Mouse (Mus musculus) liver, embryonic 14.5 days (tissue): Measurements from ENCODE around the gene Senp2. TPM values are rescaled to one million over a fixed set of nuclear protein-coding genes. Genes with fewer than 3 reads are reported as not detected.

Experiments
- ATAC-seq: fragments of 200-750 bp; cut with Nextera tagmentation; 2 replicates; pipeline ENCODE4 v1.8.0; 2017; ENCODE audit warnings: moderate number of reproducible peaks, mild to moderate bottlenecking, moderate library complexity; ENCODE audit not compliant: insufficient read depth
- DNase-seq, 3 experiments: peaks; one replicate each; pipeline ENCODE4 v3.0.0-alpha.2; 2012 to 2013; ENCODE audit warnings: low read depth in 3 of 3, low spot score in 3 of 3
- H3K27ac ChIP-seq: fragments of 300-500 bp; sonication (generic); 2 replicates; pipeline ENCODE4 v1.5.1; 2014; ENCODE audit warnings: moderate library complexity, mild to moderate bottlenecking, control low read depth, inconsistent platforms
- H3K27me3 ChIP-seq: fragments of 300-500 bp; sonication (generic); 2 replicates; pipeline ENCODE4 v1.6.1; 2014; ENCODE audit warnings: mild to moderate bottlenecking, low read length, moderate library complexity; ENCODE audit not compliant: control insufficient read depth, insufficient read depth
- H3K36me3 ChIP-seq: fragments of 300-500 bp; sonication (generic); replicated peaks from 2 replicates; pipeline ENCODE4 v1.6.1; 2014; ENCODE audit warnings: low read depth; ENCODE audit not compliant: control insufficient read depth, insufficient read depth
- H3K4me1 ChIP-seq, 2 experiments: fragments of 200-500 bp in 1 of 2; fragments of 300-500 bp in 1 of 2; sonication (generic) in 1 of 2; replicated peaks; 2 replicates each; pipeline ENCODE4 v1.6.1; 2012 to 2014; ENCODE audit warnings: antibody characterized with exemption in 1 of 2, inconsistent platforms in 1 of 2, low read length in 1 of 2; ENCODE audit not compliant: control insufficient read depth in 2 of 2, insufficient read depth in 2 of 2
- H3K4me2 ChIP-seq: fragments of 300-500 bp; sonication (generic); 2 replicates; pipeline ENCODE4 v1.6.1; 2014; ENCODE audit warnings: low read depth, mild to moderate bottlenecking, control low read depth, moderate library complexity
- H3K4me3 ChIP-seq, 2 experiments: fragments of 200-500 bp in 1 of 2; fragments of 300-500 bp in 1 of 2; sonication (generic) in 1 of 2; 2 replicates each; pipeline ENCODE4 v1.5.1; 2012 to 2014; ENCODE audit warnings: low read depth in 2 of 2, low read length in 2 of 2, mild to moderate bottlenecking in 2 of 2, control low read depth in 1 of 2, inconsistent platforms in 1 of 2, moderate library complexity in 1 of 2; ENCODE audit not compliant: insufficient read depth in 1 of 2
- H3K9ac ChIP-seq: fragments of 300-500 bp; sonication (generic); replicated peaks from 2 replicates; pipeline ENCODE4 v1.6.1; 2014; ENCODE audit warnings: mild to moderate bottlenecking, control low read depth, moderate library complexity
- H3K9me3 ChIP-seq: fragments of 300-500 bp; sonication (generic); 2 replicates; pipeline ENCODE4 v1.6.1; 2016; ENCODE audit warnings: low read length, mixed read lengths; ENCODE audit not compliant: control insufficient read depth
- CTCF ChIP-seq: IDR thresholded peaks from 2 replicates; pipeline ENCODE4 v1.5.1; 2016; ENCODE audit warnings: antibody characterized with exemption, low read depth, control low read depth
- EP300 ChIP-seq: IDR thresholded peaks from 2 replicates; pipeline ENCODE4 v1.6.1; 2016; ENCODE audit warnings: antibody characterized with exemption, low read depth
- WGBS: fragments of 180-500 bp; shearing (Covaris S2); extraction: QIAGEN DNeasy Blood & Tissue Kit; methylation state at CpG from one replicate; pipeline ENCODE4 v1.1.7; 2014; ENCODE audit not compliant: insufficient replicate concordance; 5-methylcytosine and 5-hydroxymethylcytosine counted together
- polyA plus RNA-seq, 2 experiments: library from polyadenylated mRNA; depleted of rRNA in 1 of 2; stranded (reverse) in 1 of 2; unstranded in 1 of 2; fragments of >200 nt; fragmentation: Nextera tagmentation in 1 of 2; extraction: Ambion mirVana in 1 of 2; gene quantifications; 2 replicates each; pipeline versions ENCODE4 v1.2.1 to v1.2.3; 2012 to 2014

Gene Senp2
- polyA plus RNA-seq, 2 experiments = 20.0 to 37.2 TPM

DNA sequence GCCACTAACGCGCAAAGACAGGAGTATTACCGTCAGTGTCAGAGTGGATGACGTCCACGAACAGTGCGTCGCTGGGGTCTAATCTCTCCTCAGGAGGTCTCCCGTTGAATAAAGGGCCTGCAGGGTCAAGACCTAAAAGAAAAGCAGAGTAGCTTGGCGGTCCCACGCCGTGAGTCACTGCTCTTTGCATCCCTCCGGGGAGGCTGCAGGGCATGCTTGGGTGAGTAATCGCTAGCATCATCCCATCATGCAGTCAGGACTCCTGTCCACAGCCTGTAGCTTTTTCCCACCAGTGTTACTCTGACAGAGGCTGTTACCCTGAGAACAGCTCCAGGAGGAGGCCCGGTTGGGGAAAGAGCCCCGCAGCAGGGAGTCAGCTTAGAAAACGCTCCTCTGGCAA, 33.1 kb upstream of the Senp2 start:
- Histone ChIP-seq H3K27me3 (peaks cover 11% of the 10 kb centered on the region), H3K9ac (no peak overlapping the region), H3K4me1 (no peaks in the 10 kb centered on the region), H3K36me3 (no peaks in the 10 kb centered on the region), H3K4me2 (no peak overlapping the region), H3K9me3 (no peaks in the 10 kb centered on the region), H3K4me3 (no peak overlapping the region), H3K27ac (no peak overlapping the region)
- TF ChIP-seq EP300 = no peak
- TF ChIP-seq CTCF = no peak
- DNase-seq (no peak), ATAC-seq (no peak)
- WGBS = 11% methylated on average over 16 of the region's 16 CpGs

DNA sequence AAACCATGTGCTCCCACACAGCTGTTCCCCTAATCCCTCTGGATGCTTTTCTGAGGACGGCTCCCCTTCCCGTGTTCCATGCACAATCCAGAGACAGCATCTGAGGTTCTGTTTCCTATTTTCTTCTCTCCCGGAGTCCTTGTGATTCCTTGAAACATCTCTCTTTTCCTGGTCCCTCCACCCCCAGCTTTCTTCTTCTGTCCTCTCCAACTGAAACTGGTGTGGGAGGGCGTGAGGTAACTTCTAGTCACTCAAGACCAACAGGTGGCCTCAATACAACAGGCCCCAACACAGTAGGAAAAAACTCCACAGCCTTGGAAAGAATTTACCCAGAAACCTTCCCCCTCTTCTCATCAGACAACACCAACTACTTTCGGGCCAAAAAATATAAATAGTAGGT, 31.9 kb upstream of the Senp2 start:
- no peak for TF ChIP-seq EP300
- no peak for TF ChIP-seq CTCF
- Histone ChIP-seq H3K4me2 (no peak overlapping the region), H3K4me3 (no peak overlapping the region), H3K27ac (no peak overlapping the region), H3K27me3 (peaks cover 11% of the 10 kb centered on the region), H3K9ac (no peak overlapping the region), H3K4me1 (no peaks in the 10 kb centered on the region), H3K9me3 (no peaks in the 10 kb centered on the region), H3K36me3 (no peaks in the 10 kb centered on the region)
- no peak for ATAC-seq
- WGBS = 56% methylated on average over 5 of the region's 5 CpGs
- no peak for DNase-seq

DNA sequence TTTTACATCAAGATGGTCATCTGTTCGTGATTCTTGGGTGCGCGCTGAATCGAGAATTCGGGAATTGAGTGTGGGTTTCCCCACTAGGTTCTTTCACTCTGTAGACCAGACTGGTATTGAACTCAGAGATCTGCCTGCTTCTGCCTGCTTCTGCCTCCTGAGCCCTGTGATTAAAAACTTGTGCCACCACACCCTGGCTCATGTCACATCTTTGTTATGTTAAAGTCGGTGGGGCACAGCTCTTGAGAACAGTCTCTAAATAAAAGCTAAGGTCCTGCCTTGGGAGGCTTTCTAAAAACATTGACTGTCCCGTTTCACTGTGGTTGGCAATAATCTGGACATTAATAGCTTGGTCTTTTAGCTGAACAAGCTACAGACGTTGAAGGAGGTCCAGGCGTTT, 26.1 kb upstream of the Senp2 start:
- Histone ChIP-seq H3K9ac (no peak overlapping the region), H3K9me3 (no peaks in the 10 kb centered on the region), H3K4me3 (no peak overlapping the region), H3K27me3 (no peaks in the 10 kb centered on the region), H3K4me2 (no peak overlapping the region), H3K4me1 (no peaks in the 10 kb centered on the region), H3K27ac (no peak overlapping the region), H3K36me3 (no peaks in the 10 kb centered on the region)
- WGBS = 79% methylated on average over 9 of the region's 9 CpGs
- TF ChIP-seq CTCF = no peak
- no peak for TF ChIP-seq EP300
- DNase-seq (no peak), ATAC-seq (no peak)

DNA sequence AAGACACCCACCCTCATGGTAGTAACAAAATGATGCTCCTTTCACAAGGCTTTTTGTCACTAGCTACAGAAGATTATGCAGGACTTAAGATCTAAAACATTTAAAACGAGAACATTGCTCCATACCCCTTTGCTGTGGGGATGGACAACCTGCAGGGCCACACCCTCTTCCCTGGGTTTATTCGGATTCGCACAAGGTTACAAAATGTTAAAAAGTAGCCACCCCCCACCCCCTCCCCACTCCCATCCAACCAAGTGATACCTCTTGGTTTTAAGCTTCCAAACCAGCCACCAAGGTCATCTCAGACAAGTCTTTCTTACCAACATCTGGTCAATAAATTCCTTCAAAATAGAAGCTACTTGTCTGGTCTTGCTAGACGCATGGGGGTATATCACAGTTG, 25.7 kb upstream of the Senp2 start:
- TF ChIP-seq CTCF = no peak
- no peak for TF ChIP-seq EP300
- WGBS = 71% methylated on average over 4 of the region's 4 CpGs

DNA sequence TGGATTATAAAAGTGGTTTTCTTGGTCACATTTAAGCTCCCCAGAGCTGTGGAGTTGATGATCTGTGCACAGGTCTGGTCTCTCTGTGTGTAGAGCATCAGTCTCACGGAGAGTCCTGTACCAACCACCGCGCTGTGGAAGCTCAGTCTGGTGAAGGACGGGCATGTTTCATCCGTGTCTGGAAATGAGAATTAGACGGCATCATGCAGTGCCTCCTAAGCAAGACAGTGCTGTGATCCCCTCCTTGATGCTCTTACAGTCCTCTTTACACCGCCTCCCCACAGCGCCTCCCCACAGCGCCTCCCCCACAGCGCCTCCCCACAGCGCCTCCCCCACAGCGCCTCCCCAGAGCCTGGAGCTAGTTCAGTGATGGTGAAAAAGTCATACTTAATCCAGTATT, 25.2 kb upstream of the Senp2 start:
- 78% methylated on average over 12 of the region's 12 CpGs for WGBS
- ATAC-seq = no peak
- no peak for DNase-seq
- Histone ChIP-seq H3K27ac (no peak overlapping the region), H3K36me3 (no peaks in the 10 kb centered on the region), H3K4me2 (no peak overlapping the region), H3K9ac (no peak overlapping the region), H3K27me3 (no peaks in the 10 kb centered on the region), H3K4me1 (no peaks in the 10 kb centered on the region), H3K4me3 (no peak overlapping the region), H3K9me3 (no peaks in the 10 kb centered on the region)
- TF ChIP-seq EP300 (no peak), CTCF (no peak)

More for the DNA sequence above, 25.7 kb upstream of the Senp2 start:
- ATAC-seq (no peak), DNase-seq (no peak)
- Histone ChIP-seq H3K27me3 (no peaks in the 10 kb centered on the region), H3K36me3 (no peaks in the 10 kb centered on the region), H3K4me2 (no peak overlapping the region), H3K4me1 (no peaks in the 10 kb centered on the region), H3K9ac (no peak overlapping the region), H3K27ac (no peak overlapping the region), H3K9me3 (no peaks in the 10 kb centered on the region), H3K4me3 (no peak overlapping the region)
